8 mouse cellular contexts compared by ENCODE assay signal in the genomic region with DNA sequence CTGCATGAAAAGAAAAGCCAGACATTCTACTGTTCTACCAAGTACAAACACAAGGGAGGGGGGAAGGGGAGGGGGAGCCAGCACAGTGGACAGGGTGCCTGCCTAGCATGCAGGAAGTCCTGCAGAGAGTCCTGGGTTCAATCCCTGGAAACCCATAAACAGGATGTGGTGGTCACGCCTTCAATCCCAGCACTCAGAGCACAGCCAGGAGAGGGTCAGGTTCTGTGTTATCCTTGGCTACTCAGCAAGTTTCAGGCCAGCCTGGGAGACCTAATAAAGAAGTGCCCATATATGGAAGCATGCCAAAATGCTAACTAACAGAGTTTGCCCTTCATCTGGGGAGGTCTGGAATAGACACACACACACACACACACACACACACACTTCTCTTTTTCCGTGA. TPM values are rescaled to one million over a fixed set of nuclear protein-coding genes. Genes with fewer than 3 reads are reported as not detected.
DNase-seq lines count a peak whose midpoint lies in the region; ATAC-seq lines count a peak whose summit lies in the region.

No protein-coding gene starts in this region.

- H3K4me1 ChIP-seq in forebrain, embryonic 10.5 days: peaks cover 81% of the 10 kb centered on the region
- peaks cover 21% of the 10 kb centered on the region for H3K4me1 ChIP-seq in forebrain, embryonic 15.5 days
- H3K4me1 ChIP-seq in embryonic facial prominence, embryonic 13.5 days: peaks cover 89% of the 10 kb centered on the region
- peaks cover 89% of the 10 kb centered on the region for H3K4me1 ChIP-seq in liver, embryonic 15.5 days (replicated peaks)

- no peaks in the 10 kb centered on the region for H3K36me3 ChIP-seq in forebrain, embryonic 10.5 days (replicated peaks)
- no peaks in the 10 kb centered on the region for H3K36me3 ChIP-seq in forebrain, embryonic 15.5 days
- H3K36me3 ChIP-seq in embryonic facial prominence, embryonic 13.5 days: no peaks in the 10 kb centered on the region
- no peaks in the 10 kb centered on the region for H3K36me3 ChIP-seq in liver, embryonic 15.5 days (replicated peaks)

- H3K9ac ChIP-seq in forebrain, embryonic 15.5 days (replicated peaks): no peak overlapping the region
- H3K9ac ChIP-seq in embryonic facial prominence, embryonic 13.5 days: no peak overlapping the region
- no peak overlapping the region for H3K9ac ChIP-seq in liver, embryonic 15.5 days

- no peak overlapping the region for H3K4me2 ChIP-seq in forebrain, embryonic 15.5 days (replicated peaks)
- no peak overlapping the region for H3K4me2 ChIP-seq in embryonic facial prominence, embryonic 13.5 days
- 0 out of 2 replicates have a peak overlapping the region, but pooled peaks have one; percentile 44 for H3K4me2 ChIP-seq in liver, embryonic 15.5 days

- DNase-seq in forebrain, embryonic 10.5 days (ENCODE audit: extremely low spot score, low spot score): no peak
- DNase-seq in induced T-regulatory cell, adult 2 months (ENCODE audit: low read depth): peak; percentile 45
- DNase-seq in spleen, postnatal 4 days (ENCODE audit: low spot score in 2 of 2): no peak
- DNase-seq in natural killer cell, adult 2 months (ENCODE audit: low spot score in 2 of 2): no peak

- H3K27me3 ChIP-seq in forebrain, embryonic 10.5 days (ENCODE audit: poor library complexity, severe bottlenecking): peaks cover 11% of the 10 kb centered on the region; the same call in 1 of the 2 replicates
- no peaks in the 10 kb centered on the region for H3K27me3 ChIP-seq in forebrain, embryonic 15.5 days
- no peaks in the 10 kb centered on the region for H3K27me3 ChIP-seq in embryonic facial prominence, embryonic 13.5 days
- no peaks in the 10 kb centered on the region for H3K27me3 ChIP-seq in liver, embryonic 15.5 days

- H3K27ac ChIP-seq in forebrain, embryonic 10.5 days: 0 out of 2 replicates have a peak overlapping the region, but pooled peaks have one; percentile 11
- H3K27ac ChIP-seq in forebrain, embryonic 15.5 days (replicated peaks): no peak overlapping the region
- H3K27ac ChIP-seq in embryonic facial prominence, embryonic 13.5 days: peak overlapping the region; percentile 76; the same call in 1 of the 2 replicates
- no peak overlapping the region for H3K27ac ChIP-seq in liver, embryonic 15.5 days (replicated peaks)

- ATAC-seq in forebrain, embryonic 15.5 days (replicated peaks): no peak
- peak; percentile 49; the same call in 1 of the 2 replicates for ATAC-seq in embryonic facial prominence, embryonic 13.5 days (ENCODE audit: insufficient number of reproducible peaks, insufficient read depth, low FRiP score, low TSS enrichment, low read depth)
- peak; percentile 32; the same call in 1 of the 2 replicates for ATAC-seq in liver, embryonic 15.5 days (ENCODE audit: insufficient read depth)
- no peak for ATAC-seq in monocyte, adult 5-6 weeks (replicated peaks; ENCODE audit: insufficient number of reproducible peaks, low FRiP score, low TSS enrichment, poor library complexity, severe bottlenecking)

- 69% methylated on average over 2 of the region's 2 CpGs for WGBS in forebrain, embryonic 10.5 days
- WGBS in forebrain, embryonic 15.5 days: 30% methylated on average over 2 of the region's 2 CpGs
- 20% methylated on average over 2 of the region's 2 CpGs for WGBS in embryonic facial prominence, embryonic 13.5 days
- WGBS in liver, embryonic 15.5 days (ENCODE audit: insufficient replicate concordance): 19% methylated on average over 2 of the region's 2 CpGs

- no peaks in the 10 kb centered on the region for H3K9me3 ChIP-seq in forebrain, embryonic 10.5 days
- H3K9me3 ChIP-seq in forebrain, embryonic 15.5 days: no peaks in the 10 kb centered on the region
- H3K9me3 ChIP-seq in embryonic facial prominence, embryonic 13.5 days: no peaks in the 10 kb centered on the region
- H3K9me3 ChIP-seq in liver, embryonic 15.5 days (replicated peaks): no peaks in the 10 kb centered on the region

- no peak overlapping the region for H3K4me3 ChIP-seq in forebrain, embryonic 10.5 days
- no peak overlapping the region for H3K4me3 ChIP-seq in forebrain, embryonic 15.5 days
- H3K4me3 ChIP-seq in embryonic facial prominence, embryonic 13.5 days: no peak overlapping the region
- H3K4me3 ChIP-seq in liver, embryonic 15.5 days (replicated peaks): no peak overlapping the region

RNA-seq across cellular contexts. Expression of gene Rassf3, which starts 47.1 kb away (rescaled TPM):
- polyA plus RNA-seq in forebrain, embryonic 10.5 days (2016; fragmentation: Nextera tagmentation; extraction: Ambion mirVana): 10.6 and 12.2 TPM in 2 replicates
- 3.8 and 4.2 TPM in 2 replicates for polyA plus RNA-seq in forebrain, embryonic 15.5 days (2015; fragmentation: Nextera tagmentation; extraction: Ambion mirVana)
- 17.7 and 20.8 TPM in 2 replicates for polyA plus RNA-seq in embryonic facial prominence, embryonic 13.5 days (2015; fragmentation: Nextera tagmentation; extraction: Ambion mirVana)
- 11.3 and 11.9 TPM in 2 replicates for polyA plus RNA-seq in liver, embryonic 15.5 days (2015; fragmentation: Nextera tagmentation; extraction: Ambion mirVana)
- total RNA-seq in monocyte, adult 5-6 weeks (2017): 80.1 to 98.6 TPM (median 93.0 TPM) in 3 replicates

Comparison
In these comparisons a context has a peak if more than half of its experiments do, and no peak if none do; other contexts are left out.
1. H3K27ac ChIP-seq: peak in forebrain, embryonic 10.5 days (single experiment) and embryonic facial prominence, embryonic 13.5 days (single experiment); none in forebrain, embryonic 15.5 days (single experiment) and liver, embryonic 15.5 days (single experiment).
2. ATAC-seq: peak in embryonic facial prominence, embryonic 13.5 days (single experiment) and liver, embryonic 15.5 days (single experiment); none in forebrain, embryonic 15.5 days (single experiment) and monocyte, adult 5-6 weeks (single experiment).